Mouse (Mus musculus): ENCODE results near the gene Nufip2. TPM values are rescaled to one million over a fixed set of nuclear protein-coding genes. Genes with fewer than 3 reads are reported as not detected.

Nufip2 gene
- total RNA-seq, 2 experiments from 2014 or later: 75.4 to 76.5 TPM

Other genes starting within 250 kb of the Nufip2 start
- gene Coro6, start 223.7 kb upstream of the Nufip2 start, total RNA-seq (2015): not detected in 2 replicates
- gene Coro6, start 223.7 kb upstream of the Nufip2 start, total RNA-seq (2017): not detected in 2 replicates
- 10.0 and 10.4 TPM in 2 replicates for gene Ankrd13b, start 196.5 kb upstream of the Nufip2 start, total RNA-seq (2015)
- gene Ankrd13b, start 196.5 kb upstream of the Nufip2 start, total RNA-seq (2017): 5.7 and 6.0 TPM in 2 replicates
- 24.3 and 27.6 TPM in 2 replicates for gene Git1, start 192.6 kb upstream of the Nufip2 start, total RNA-seq (2015)
- 14.5 and 17.1 TPM in 2 replicates for gene Git1, start 192.6 kb upstream of the Nufip2 start, total RNA-seq (2017)
- 3.2 and 3.4 TPM in 2 replicates for gene Abhd15, start 171.0 kb upstream of the Nufip2 start, total RNA-seq (2015)
- gene Abhd15, start 171.0 kb upstream of the Nufip2 start, total RNA-seq (2017): 3.6 and 4.6 TPM in 2 replicates
- gene Trp53i13, start 170.2 kb upstream of the Nufip2 start, total RNA-seq (2015): 1.7 and 2.0 TPM in 2 replicates
- gene Trp53i13, start 170.2 kb upstream of the Nufip2 start, total RNA-seq (2017): 1.7 and 8.2 TPM in 2 replicates
- gene Gm10392, start 167.0 kb upstream of the Nufip2 start, total RNA-seq (2015): 0.32 TPM in 1 of 2 replicates, not detected in the other
- 0.41 and 1.2 TPM in 2 replicates for gene Gm10392, start 167.0 kb upstream of the Nufip2 start, total RNA-seq (2017)
- 30.5 and 31.8 TPM in 2 replicates for gene Taok1, start 78.3 kb upstream of the Nufip2 start, total RNA-seq (2015)
- 30.3 and 37.8 TPM in 2 replicates for gene Taok1, start 78.3 kb upstream of the Nufip2 start, total RNA-seq (2017)
- not detected in 2 replicates for gene Cryba1, start 39.1 kb downstream of the Nufip2 start, total RNA-seq (2015)
- not detected in 2 replicates for gene Cryba1, start 39.1 kb downstream of the Nufip2 start, total RNA-seq (2017)
- gene Myo18a, start 77.1 kb downstream of the Nufip2 start, total RNA-seq (2015): 23.1 and 25.1 TPM in 2 replicates
- 71.4 and 99.8 TPM in 2 replicates for gene Myo18a, start 77.1 kb downstream of the Nufip2 start, total RNA-seq (2017)
- gene Gm10277, start 101.6 kb downstream of the Nufip2 start, total RNA-seq (2015): not detected in 2 replicates
- gene Gm10277, start 101.6 kb downstream of the Nufip2 start, total RNA-seq (2017): not detected in 2 replicates
- not detected in 2 replicates for gene Pipox, start 207.9 kb downstream of the Nufip2 start, total RNA-seq (2015)
- 0.17 and 0.44 TPM in 2 replicates for gene Pipox, start 207.9 kb downstream of the Nufip2 start, total RNA-seq (2017)
- not detected in 2 replicates for gene Sez6, start 244.6 kb downstream of the Nufip2 start, total RNA-seq (2015)
- gene Sez6, start 244.6 kb downstream of the Nufip2 start, total RNA-seq (2017): not detected in 2 replicates